Mouse (Mus musculus): ENCODE results near the gene Hpse2.

Gene Hpse2

GRCm38 (mm10) chr19:42743261-42743660, 644.9 kb downstream of the Hpse2 start:
- DNase-seq (ENCODE audit: extremely low read depth, insufficient read length, low spot score) = no peak

- DNase-seq (ENCODE audit: extremely low read depth, insufficient read length, low spot score) = no peak
Measured at GRCm38 (mm10) chr19:42741884-42742283, 646.3 kb downstream of the Hpse2 start.

- DNase-seq (ENCODE audit: extremely low read depth, insufficient read length, low spot score) = no peak
Measured at GRCm38 (mm10) chr19:42740163-42740899, 647.8 kb downstream of the Hpse2 start.

- DNase-seq (ENCODE audit: extremely low read depth, insufficient read length, low spot score) = no peak
Measured at GRCm38 (mm10) chr19:42739734-42740133, 648.4 kb downstream of the Hpse2 start.

- no peak for DNase-seq (ENCODE audit: extremely low read depth, insufficient read length, low spot score)
Measured at GRCm38 (mm10) chr19:42737753-42738152, 650.4 kb downstream of the Hpse2 start.

Data from 3134 (cell line).